23 mouse cellular contexts compared by ENCODE assay signal in the genomic region with DNA sequence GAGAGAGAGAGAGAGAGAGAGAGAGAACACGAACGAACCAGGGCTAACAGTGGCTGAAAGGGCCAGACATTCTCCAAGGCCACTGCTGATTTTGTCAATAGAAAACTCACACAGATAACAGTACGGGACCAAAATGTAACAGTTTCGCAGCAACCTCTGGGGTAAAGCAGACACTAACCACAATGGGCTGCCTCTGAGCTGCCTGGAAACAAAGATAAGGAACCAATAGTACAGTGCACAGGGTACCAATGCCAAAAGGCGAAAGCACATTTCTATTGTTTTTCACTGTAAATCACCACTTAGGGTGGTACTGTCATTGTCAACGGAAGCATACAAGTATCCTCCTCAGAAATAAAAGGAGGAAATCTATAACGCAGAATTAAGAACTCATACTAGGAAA.
DNase-seq lines count a peak whose midpoint lies in the region; ATAC-seq lines count a peak whose summit lies in the region.
"Had no signal": no experiment of that assay in that cellular context is flagged by ENCODE, and none has a peak within 500 bp of the region (broad histone marks: within the 10 kb centered on the region; RNA-seq: fewer than 3 reads in every experiment).

No protein-coding gene starts in this region.

- H3K4me1 ChIP-seq in liver, embryonic 11.5 days (replicated peaks; ENCODE audit: control insufficient read depth, insufficient read depth, low read length): no peaks in the 10 kb centered on the region
- H3K4me1 ChIP-seq in forebrain, embryonic 10.5 days: peaks cover 7% of the 10 kb centered on the region; the same call in 1 of the 2 replicates
- H3K4me1 ChIP-seq: embryonic facial prominence, embryonic 13.5 days; embryonic facial prominence, embryonic 15.5 days; forebrain, embryonic 13.5 days; forebrain, embryonic 15.5 days had no signal

- no peak overlapping the region for H3K9ac ChIP-seq in liver, embryonic 11.5 days (ENCODE audit: low read depth, low read length)
- H3K9ac ChIP-seq: embryonic facial prominence, embryonic 13.5 days; embryonic facial prominence, embryonic 15.5 days; forebrain, embryonic 13.5 days; forebrain, embryonic 15.5 days; forebrain, postnatal 0 days had no signal

- ATAC-seq in liver, embryonic 11.5 days (replicated peaks; ENCODE audit: low FRiP score): peak; percentile 31; the same call in 1 of the 2 replicates
- peak; percentile 97 for ATAC-seq in common myeloid progenitor, adult 5-6 weeks (replicated peaks; ENCODE audit: low read depth, poor library complexity, severe bottlenecking)
- ATAC-seq in hematopoietic stem cell, adult 5-6 weeks (replicated peaks in 1 of 2; ENCODE audit: insufficient read depth in 1 of 2, low FRiP score in 2 of 2, low TSS enrichment in 1 of 2, low read depth in 1 of 2, poor library complexity in 2 of 2, severe bottlenecking in 2 of 2): peak; percentile 67 to 80; a peak in 3 of 4 replicates
- peak; percentile 91 for ATAC-seq in megakaryocyte progenitor cell, adult 5-6 weeks (replicated peaks; ENCODE audit: poor library complexity)
- ATAC-seq: forebrain, embryonic 13.5 days; forebrain, embryonic 15.5 days; forebrain, postnatal 0 days had no signal

- no peak for DNase-seq in liver, embryonic 11.5 days (ENCODE audit: low spot score)
- no peak for DNase-seq in liver
- DNase-seq in retina, postnatal 1 day: no peak
- no peak for DNase-seq in forebrain, embryonic 10.5 days (ENCODE audit: extremely low spot score, low spot score)
- DNase-seq in heart, adult 9 months (ENCODE audit: low spot score in 2 of 2): no peak
- DNase-seq: adrenal gland, adult 2 months; adrenal gland, postnatal 10 days; adrenal gland, postnatal 25 days; cerebellum, adult 11 months; cerebellum, adult 18-20 months; cerebellum, adult 8-10 months; cerebellum, adult 9-11 months; cerebellum, postnatal 14 days; cerebellum, postnatal 36 days; forebrain, postnatal 0 days had no signal

- H3K9me3 ChIP-seq in liver, embryonic 11.5 days (ENCODE audit: control insufficient read depth, low read length): no peaks in the 10 kb centered on the region
- H3K9me3 ChIP-seq in forebrain, embryonic 10.5 days: no peaks in the 10 kb centered on the region
- H3K9me3 ChIP-seq: embryonic facial prominence, embryonic 13.5 days; embryonic facial prominence, embryonic 15.5 days; forebrain, embryonic 13.5 days; forebrain, embryonic 15.5 days had no signal

- no peaks in the 10 kb centered on the region for H3K36me3 ChIP-seq in liver, embryonic 11.5 days (ENCODE audit: control insufficient read depth, insufficient read depth, low read length)
- H3K36me3 ChIP-seq in forebrain, embryonic 10.5 days (replicated peaks): no peaks in the 10 kb centered on the region
- H3K36me3 ChIP-seq: embryonic facial prominence, embryonic 13.5 days; embryonic facial prominence, embryonic 15.5 days; forebrain, embryonic 15.5 days had no signal

- H3K27ac ChIP-seq in liver, embryonic 11.5 days (ENCODE audit: low read depth, low read length): no peak overlapping the region
- no peak overlapping the region for H3K27ac ChIP-seq in forebrain, embryonic 10.5 days
- H3K27ac ChIP-seq: embryonic facial prominence, embryonic 13.5 days; embryonic facial prominence, embryonic 15.5 days; forebrain, embryonic 13.5 days; forebrain, embryonic 15.5 days had no signal

- H3K4me3 ChIP-seq in liver, embryonic 11.5 days (ENCODE audit: low read depth, low read length): no peak overlapping the region
- no peak overlapping the region for H3K4me3 ChIP-seq in forebrain, embryonic 10.5 days
- H3K4me3 ChIP-seq: embryonic facial prominence, embryonic 13.5 days; embryonic facial prominence, embryonic 15.5 days; erythroblast, embryonic 14.5 days; forebrain, embryonic 13.5 days; forebrain, embryonic 15.5 days had no signal

- H3K27me3 ChIP-seq in liver, embryonic 11.5 days (replicated peaks; ENCODE audit: control insufficient read depth, insufficient read depth, low read length): no peaks in the 10 kb centered on the region
- no peaks in the 10 kb centered on the region for H3K27me3 ChIP-seq in forebrain, embryonic 10.5 days (ENCODE audit: poor library complexity, severe bottlenecking)
- H3K27me3 ChIP-seq: embryonic facial prominence, embryonic 13.5 days; embryonic facial prominence, embryonic 15.5 days; forebrain, embryonic 13.5 days; forebrain, embryonic 15.5 days had no signal

- no peak overlapping the region for H3K4me2 ChIP-seq in liver, embryonic 11.5 days
- H3K4me2 ChIP-seq: embryonic facial prominence, embryonic 13.5 days; embryonic facial prominence, embryonic 15.5 days; forebrain, embryonic 13.5 days; forebrain, embryonic 15.5 days had no signal

- WGBS in liver, embryonic 11.5 days: 35% methylated on average over 7 of the region's 7 CpGs
- WGBS in forebrain, embryonic 10.5 days: 78% methylated on average over 7 of the region's 7 CpGs

Comparison
In these comparisons a context has a peak if more than half of its experiments do, and no peak if none do; other contexts are left out.
1. ATAC-seq: peak in every context shown above with its lines; median percentile 97 in common myeloid progenitor, adult 5-6 weeks; 91 in megakaryocyte progenitor cell, adult 5-6 weeks; 74 in hematopoietic stem cell, adult 5-6 weeks; 31 in liver, embryonic 11.5 days.